Mouse (Mus musculus) small intestine, adult 2 months (tissue): ENCODE data around the gene Mtln. TPM values are rescaled to one million over a fixed set of nuclear protein-coding genes. Genes with fewer than 3 reads are reported as not detected.

Experiments used
- H3K27ac ChIP-seq: fragments of 200-500 bp; 2 replicates; pipeline ENCODE4 v1.5.1; 2012; ENCODE audit warnings: low read depth, low read length, control low read depth, inconsistent platforms; ENCODE audit not compliant: insufficient read depth
- H3K27me3 ChIP-seq: fragments of 200-500 bp; 2 replicates; pipeline ENCODE4 v1.6.1; 2012; ENCODE audit warnings: mild to moderate bottlenecking, moderate library complexity, low read length, inconsistent platforms; ENCODE audit not compliant: control insufficient read depth, insufficient read depth
- H3K36me3 ChIP-seq: fragments of 200-500 bp; 2 replicates; pipeline ENCODE4 v1.6.1; 2012; ENCODE audit warnings: mild to moderate bottlenecking, low read length, control low read depth, inconsistent platforms; ENCODE audit not compliant: control insufficient read depth, insufficient read depth
- H3K4me1 ChIP-seq: fragments of 200-500 bp; 2 replicates; pipeline ENCODE4 v1.6.1; 2012; ENCODE audit warnings: low read length, inconsistent platforms, mixed read lengths; ENCODE audit not compliant: control insufficient read depth, insufficient read depth, insufficient read length
- H3K4me3 ChIP-seq: fragments of 200-500 bp; 2 replicates; pipeline ENCODE4 v1.5.1; 2012; ENCODE audit warnings: low read depth, mild to moderate bottlenecking, control low read depth, inconsistent platforms, low read length, moderate library complexity
- CTCF ChIP-seq: fragments of 200-500 bp; IDR thresholded peaks from 2 replicates; pipeline ENCODE4 v1.5.1; 2012; ENCODE audit warnings: low read depth, mild to moderate bottlenecking, control low read depth, inconsistent platforms, low read length, moderate library complexity, mixed read lengths; ENCODE audit not compliant: insufficient replicate concordance, insufficient read length; ENCODE audit errors: extremely low read depth
- POLR2A ChIP-seq: fragments of 200-500 bp; IDR thresholded peaks from 2 replicates; pipeline ENCODE4 v1.6.1; 2012; ENCODE audit warnings: low read depth, mild to moderate bottlenecking, control low read depth, inconsistent platforms, low read length, moderate library complexity
- WGBS: fragments of 180-500 bp; shearing (Covaris S2); methylation state at CpG from one replicate; pipeline ENCODE4 v1.1.7; 2018; 5-methylcytosine and 5-hydroxymethylcytosine counted together
- polyA plus RNA-seq: library from polyadenylated mRNA; depleted of rRNA; stranded (reverse); fragments of >200 nt; gene quantifications from 2 replicates; pipeline ENCODE4 v1.2.3, GENCODE M21; 2012

Gene Mtln
- polyA plus RNA-seq, 1 experiment: 60.7 TPM

- no peak overlapping the region for H3K4me3 ChIP-seq
- no peak overlapping the region for H3K27ac ChIP-seq
- TF ChIP-seq CTCF (no peak), POLR2A (no peak)
- H3K36me3 ChIP-seq: no peaks in the 10 kb centered on the region
- no peaks in the 10 kb centered on the region for H3K4me1 ChIP-seq
- H3K27me3 ChIP-seq: no peaks in the 10 kb centered on the region
- 79% methylated on average over 1 of the region's 1 CpGs for WGBS
Measured at GRCm38 (mm10) chr2:127774578-127774941, 17.7 kb downstream of the Mtln start.

GRCm38 (mm10) chr2:127773938-127774577 lies 18.2 kb downstream of the Mtln start:
- H3K27ac ChIP-seq: no peak overlapping the region
- no peak for TF ChIP-seq POLR2A
- TF ChIP-seq CTCF: no peak
- H3K4me1 ChIP-seq: no peaks in the 10 kb centered on the region
- H3K4me3 ChIP-seq: no peak overlapping the region
- 78% methylated on average over 15 of the region's 15 CpGs for WGBS
- no peaks in the 10 kb centered on the region for H3K27me3 ChIP-seq
- no peaks in the 10 kb centered on the region for H3K36me3 ChIP-seq

GRCm38 (mm10) chr2:127761587-127761986 lies 30.7 kb downstream of the Mtln start:
- Histone ChIP-seq H3K4me3 (no peak overlapping the region), H3K27ac (no peak overlapping the region), H3K36me3 (0 out of 2 replicates have a peak, but pooled peaks cover 2% of the 10 kb centered on the region), H3K27me3 (no peaks in the 10 kb centered on the region), H3K4me1 (peaks cover 4% of the 10 kb centered on the region)
- TF ChIP-seq POLR2A (no peak), CTCF (no peak)
- WGBS: 86% methylated on average over 5 of the region's 5 CpGs

GRCm38 (mm10) chr2:127760429-127761000 lies 31.8 kb downstream of the Mtln start:
- H3K36me3 ChIP-seq: 0 out of 2 replicates have a peak, but pooled peaks cover 2% of the 10 kb centered on the region
- peaks cover 4% of the 10 kb centered on the region for H3K4me1 ChIP-seq
- no peak overlapping the region for H3K4me3 ChIP-seq
- WGBS: 71% methylated on average over 10 of the region's 10 CpGs
- H3K27me3 ChIP-seq: no peaks in the 10 kb centered on the region
- no peak overlapping the region for H3K27ac ChIP-seq
- no peak for TF ChIP-seq CTCF
- no peak for TF ChIP-seq POLR2A

- Histone ChIP-seq H3K27ac (no peak overlapping the region), H3K27me3 (no peaks in the 10 kb centered on the region), H3K36me3 (0 out of 2 replicates have a peak, but pooled peaks cover 2% of the 10 kb centered on the region), H3K4me3 (no peak overlapping the region), H3K4me1 (peaks cover 4% of the 10 kb centered on the region)
- 85% methylated on average over 6 of the region's 6 CpGs for WGBS
- no peak for TF ChIP-seq CTCF
- no peak for TF ChIP-seq POLR2A
Measured at GRCm38 (mm10) chr2:127760014-127760413, 32.3 kb downstream of the Mtln start.

- 45% methylated on average over 5 of the region's 5 CpGs for WGBS
- TF ChIP-seq POLR2A: no peak
- no peak for TF ChIP-seq CTCF
- Histone ChIP-seq H3K4me1 (peaks cover 4% of the 10 kb centered on the region), H3K27ac (no peak overlapping the region), H3K4me3 (no peak overlapping the region), H3K27me3 (no peaks in the 10 kb centered on the region), H3K36me3 (0 out of 2 replicates have a peak, but pooled peaks cover 2% of the 10 kb centered on the region)
Measured at GRCm38 (mm10) chr2:127759157-127759880, 33.0 kb downstream of the Mtln start.

GRCm38 (mm10) chr2:127757171-127757570 lies 35.1 kb downstream of the Mtln start:
- Histone ChIP-seq H3K36me3 (no peaks in the 10 kb centered on the region), H3K4me3 (no peak overlapping the region), H3K4me1 (peaks cover 4% of the 10 kb centered on the region), H3K27ac (no peak overlapping the region), H3K27me3 (no peaks in the 10 kb centered on the region)
- TF ChIP-seq CTCF: no peak
- TF ChIP-seq POLR2A: no peak
- WGBS: 69% methylated on average over 8 of the region's 8 CpGs
